Mouse (Mus musculus): Measurements from ENCODE around the gene Msn. TPM values are rescaled to one million over a fixed set of nuclear protein-coding genes. Genes with fewer than 3 reads are reported as not detected.

Gene Msn
- total and polyA plus RNA-seq, 3 experiments, result 70.6 to 395 (median 234) TPM

GRCm38 (mm10) chrX:96206872-96207271 is 111.0 kb downstream of the Msn start:
- Histone ChIP-seq H3K4me3 (ENCODE audit: low read depth, low read length) (no peak overlapping the region), H3K36me3 (replicated peaks) (no peaks in the 10 kb centered on the region), H3K4me1 (ENCODE audit: insufficient read depth, low read depth, low read length) (no peaks in the 10 kb centered on the region), H3K27me3 (ENCODE audit: insufficient read depth, low read length) (no peaks in the 10 kb centered on the region), H3K9me3 (replicated peaks) (no peaks in the 10 kb centered on the region)
- DNase-seq (ENCODE audit: low spot score) (no peak), ATAC-seq (ENCODE audit: extremely low read depth, insufficient number of reproducible peaks, low FRiP score, poor library complexity, severe bottlenecking) (no peak)
- TF ChIP-seq GATA1 (IDR thresholded peaks at IDR 0.05; ENCODE audit: borderline replicate concordance, low read length), result no peak
- TF ChIP-seq GATA2 (IDR thresholded peaks at IDR 0.05; ENCODE audit: borderline replicate concordance, low read depth, low read length), result no peak

GRCm38 (mm10) chrX:96218088-96218487 is 122.2 kb downstream of the Msn start:
- no peaks in the 10 kb centered on the region for H3K36me3 ChIP-seq (replicated peaks)
- no peak for TF ChIP-seq TAL1 (conservative IDR thresholded peaks at IDR 0.05; ENCODE audit: low read depth, low read length)
- no peak for TF ChIP-seq POLR2AphosphoS5 (IDR thresholded peaks at IDR 0.05; ENCODE audit: insufficient replicate concordance, low read depth, low read length)
- TF ChIP-seq CTCF (IDR thresholded peaks at IDR 0.05; ENCODE audit: low read depth, low read length), result no peak
- no peak for TF ChIP-seq GATA2 (IDR thresholded peaks at IDR 0.05; ENCODE audit: borderline replicate concordance, low read depth, low read length)
- no peaks in the 10 kb centered on the region for H3K9me3 ChIP-seq (replicated peaks)
- H3K27me3 ChIP-seq (ENCODE audit: insufficient read depth, low read length), result no peaks in the 10 kb centered on the region
- ATAC-seq (ENCODE audit: extremely low read depth, insufficient number of reproducible peaks, low FRiP score, poor library complexity, severe bottlenecking) (no peak), DNase-seq (ENCODE audit: low spot score) (no peak)
- no peaks in the 10 kb centered on the region for H3K4me1 ChIP-seq (ENCODE audit: insufficient read depth, low read depth, low read length)
- H3K4me3 ChIP-seq (ENCODE audit: low read depth, low read length), result no peak overlapping the region

Other genes with a start within 250 kb of the Msn start
- gene Las1l, start 139.1 kb upstream of the Msn start, total RNA-seq (2014; fragmentation: Nextera tagmentation), result 27.5 and 29.6 TPM in 2 replicates
- gene Las1l, start 139.1 kb upstream of the Msn start, total RNA-seq (2017), result 26.8 and 31.2 TPM in 2 replicates
- 8.4 and 16.7 TPM in 2 replicates for gene Las1l, start 139.1 kb upstream of the Msn start, polyA plus RNA-seq (2012)
- gene Vsig4, start 197.4 kb downstream of the Msn start, total RNA-seq (2014; fragmentation: Nextera tagmentation), result not detected in 2 replicates
- gene Vsig4, start 197.4 kb downstream of the Msn start, total RNA-seq (2017), result 0.27 TPM in 1 of 2 replicates, not detected in the other
- gene Vsig4, start 197.4 kb downstream of the Msn start, polyA plus RNA-seq (2012), result not detected in 2 replicates